Mouse (Mus musculus) MEL-GATA-1-ER (cell line): Measurements from ENCODE around the gene Zfp146.
"Not testable (repeated sequence)": the region's sequence is repeated elsewhere in the genome, so short reads cannot be mapped to it uniquely, and the experiment has no call there.

Experiments
- DNase-seq: peaks from one replicate; pipeline ENCODE4 v3.0.0-alpha.2; 2012; ENCODE audit warnings: low read depth; ENCODE audit errors: extremely low read depth

The Zfp146 gene

GRCm38 (mm10) chr7:30192088-30192487 lies 22.5 kb upstream of the Zfp146 start:
- no peak for DNase-seq

GRCm38 (mm10) chr7:30189116-30189491 lies 19.6 kb upstream of the Zfp146 start:
- no peak for DNase-seq

- DNase-seq = no peak
These were observed 19.0 kb upstream of the Zfp146 start for GRCm38 (mm10) chr7:30188344-30189115.

- DNase-seq = no peak
These were observed 15.2 kb upstream of the Zfp146 start for GRCm38 (mm10) chr7:30184641-30185348.

GRCm38 (mm10) chr7:30183879-30184289 lies 14.3 kb upstream of the Zfp146 start, which contains the start of gene Cox7a1:
Gene Cox7a1 (plus strand): TSS chr7:30184144.
- DNase-seq = peak; percentile 92

- DNase-seq = not testable (repeated sequence)
These were observed 13.6 kb upstream of the Zfp146 start for GRCm38 (mm10) chr7:30183189-30183588.

- not testable (repeated sequence) for DNase-seq
These were observed 12.4 kb upstream of the Zfp146 start for GRCm38 (mm10) chr7:30181929-30182328.

- peak; percentile 54 for DNase-seq
These were observed 11.8 kb upstream of the Zfp146 start for GRCm38 (mm10) chr7:30181308-30181707.

- DNase-seq = no peak
These were observed 8.7 kb upstream of the Zfp146 start for GRCm38 (mm10) chr7:30178256-30178655.

- DNase-seq = no peak
These were observed 6.9 kb upstream of the Zfp146 start for GRCm38 (mm10) chr7:30176474-30176873.

GRCm38 (mm10) chr7:30170283-30170951 lies 867 bp upstream of the Zfp146 start:
- DNase-seq = no peak

- DNase-seq = no peak
These were observed 502 bp downstream of the Zfp146 start for GRCm38 (mm10) chr7:30168914-30169582.

- no peak for DNase-seq
These were observed 4.8 kb downstream of the Zfp146 start for GRCm38 (mm10) chr7:30164745-30165144.

GRCm38 (mm10) chr7:30163113-30163512 lies 6.4 kb downstream of the Zfp146 start:
- DNase-seq = no peak

- no peak for DNase-seq
These were observed 14.0 kb downstream of the Zfp146 start for GRCm38 (mm10) chr7:30155507-30155906.

GRCm38 (mm10) chr7:30154040-30154439 lies 15.5 kb downstream of the Zfp146 start:
- no peak for DNase-seq

- DNase-seq = no peak
These were observed 22.5 kb downstream of the Zfp146 start for GRCm38 (mm10) chr7:30147011-30147410.

GRCm38 (mm10) chr7:30143555-30144209 lies 25.9 kb downstream of the Zfp146 start:
- DNase-seq = no peak

- no peak for DNase-seq
These were observed 26.4 kb downstream of the Zfp146 start for GRCm38 (mm10) chr7:30143170-30143554.

- DNase-seq = no peak
These were observed 32.7 kb downstream of the Zfp146 start for GRCm38 (mm10) chr7:30136826-30137225.

- DNase-seq = no peak
These were observed 37.2 kb downstream of the Zfp146 start for GRCm38 (mm10) chr7:30132396-30132795.
